Mouse (Mus musculus) neural tube, embryonic 15.5 days (tissue): ENCODE measurements around the gene Cdk12. TPM values are rescaled to one million over a fixed set of nuclear protein-coding genes. Genes with fewer than 3 reads are reported as not detected.

Experiments used
- ATAC-seq: fragments of 200-750 bp; cut with Nextera tagmentation; 2 replicates; pipeline ENCODE4 v1.8.0; 2017; ENCODE audit warnings: mild to moderate bottlenecking, moderate TSS enrichment, moderate library complexity; ENCODE audit not compliant: low FRiP score
- H3K27ac ChIP-seq: fragments of 300-500 bp; sonication (generic); replicated peaks from 2 replicates; pipeline ENCODE4 v1.5.1; 2015; ENCODE audit warnings: mild to moderate bottlenecking, inconsistent platforms
- H3K27me3 ChIP-seq: fragments of 300-500 bp; sonication (generic); replicated peaks from 2 replicates; pipeline ENCODE4 v1.6.1; 2015; ENCODE audit warnings: inconsistent platforms
- H3K36me3 ChIP-seq: fragments of 300-500 bp; sonication (generic); 2 replicates; pipeline ENCODE4 v1.6.1; 2015; ENCODE audit warnings: inconsistent platforms
- H3K4me1 ChIP-seq: fragments of 300-500 bp; sonication (generic); 2 replicates; pipeline ENCODE4 v1.6.1; 2015; ENCODE audit warnings: inconsistent platforms
- H3K4me2 ChIP-seq: fragments of 300-500 bp; sonication (generic); 2 replicates; pipeline ENCODE4 v1.6.1; 2015; ENCODE audit warnings: inconsistent platforms, mild to moderate bottlenecking, moderate library complexity
- H3K4me3 ChIP-seq: fragments of 300-500 bp; sonication (generic); replicated peaks from 2 replicates; pipeline ENCODE4 v1.5.1; 2015; ENCODE audit warnings: mild to moderate bottlenecking, inconsistent platforms
- H3K9ac ChIP-seq: fragments of 300-500 bp; sonication (generic); replicated peaks from 2 replicates; pipeline ENCODE4 v1.6.1; 2015; ENCODE audit warnings: mild to moderate bottlenecking, inconsistent platforms
- H3K9me3 ChIP-seq: fragments of 300-500 bp; sonication (generic); replicated peaks from 2 replicates; pipeline ENCODE4 v1.6.1; 2016; ENCODE audit warnings: inconsistent platforms
- WGBS: fragments of 180-500 bp; shearing (Covaris S2); methylation state at CpG from one replicate; pipeline ENCODE4 v1.1.7; 2015; ENCODE audit warnings: mixed read lengths; 5-methylcytosine and 5-hydroxymethylcytosine counted together
- microRNA-seq: library from miRNA; unstranded; fragments of <30 nt; microRNA quantifications from one replicate; pipeline ENCODE4, GENCODE M21; 2017
- polyA plus RNA-seq: library from polyadenylated mRNA; unstranded; fragments of >200 nt; fragmentation: Nextera tagmentation; extraction: Ambion mirVana; gene quantifications from 2 replicates; pipeline ENCODE4 v1.2.1, GENCODE M21; 2015

Gene Cdk12
- polyA plus RNA-seq, 1 experiment from 2014 or later = 7.2 TPM

DNA sequence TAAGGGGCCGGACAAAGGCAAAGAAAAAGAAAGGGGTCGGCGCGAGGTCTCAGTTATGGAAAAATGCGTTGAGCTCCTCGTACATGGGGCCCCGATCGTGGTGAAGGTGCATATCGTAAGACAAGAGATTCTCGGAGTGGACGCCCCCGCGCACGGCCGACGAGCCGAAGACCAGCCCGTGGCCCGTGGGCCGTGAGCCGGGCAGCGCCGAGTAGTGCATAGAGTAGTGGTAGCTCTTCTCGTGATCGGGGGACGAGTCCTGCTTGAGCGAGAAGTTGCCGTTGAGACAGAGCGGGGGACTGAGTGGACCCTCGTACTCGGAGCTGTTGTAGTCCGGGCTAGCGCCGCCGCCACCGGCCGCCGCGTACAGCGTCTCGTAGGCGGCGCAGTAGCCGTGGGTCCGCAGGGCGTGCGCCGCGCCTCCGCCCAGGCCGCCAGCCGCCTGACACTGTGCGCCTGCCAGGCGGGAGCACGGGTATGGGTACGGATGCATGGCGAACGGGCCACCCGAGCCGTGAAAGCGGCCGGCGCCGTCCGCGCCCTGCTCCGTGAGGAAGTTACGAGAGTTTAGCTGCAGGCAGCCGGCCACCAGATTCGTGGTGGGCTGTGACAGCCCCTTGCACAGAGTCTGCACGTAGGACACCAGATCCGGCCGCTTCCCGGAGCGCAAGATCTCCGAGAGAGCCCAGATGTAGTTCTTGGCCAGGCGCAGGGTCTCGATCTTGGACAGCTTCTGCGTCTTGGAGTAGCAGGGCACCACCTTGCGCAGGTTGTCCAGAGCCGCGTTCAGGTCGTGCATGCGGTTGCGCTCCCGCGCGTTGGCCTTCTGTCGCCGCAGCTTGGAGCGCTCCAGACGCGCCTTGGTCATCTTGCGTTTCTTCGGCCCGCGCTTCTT is 124.5 kb downstream of the Cdk12 start:
- H3K27me3 ChIP-seq = peaks cover 94% of the 10 kb centered on the region
- no peak for ATAC-seq
- peak overlapping the region; percentile 43 for H3K4me3 ChIP-seq
- no peaks in the 10 kb centered on the region for H3K9me3 ChIP-seq
- H3K4me2 ChIP-seq = peak overlapping the region; percentile 47
- WGBS = under 1% methylated on average over 96 of the region's 97 CpGs
- no peaks in the 10 kb centered on the region for H3K36me3 ChIP-seq
- peaks cover 25% of the 10 kb centered on the region for H3K4me1 ChIP-seq
- no peak overlapping the region for H3K9ac ChIP-seq
- H3K27ac ChIP-seq = peak overlapping the region; percentile 82

DNA sequence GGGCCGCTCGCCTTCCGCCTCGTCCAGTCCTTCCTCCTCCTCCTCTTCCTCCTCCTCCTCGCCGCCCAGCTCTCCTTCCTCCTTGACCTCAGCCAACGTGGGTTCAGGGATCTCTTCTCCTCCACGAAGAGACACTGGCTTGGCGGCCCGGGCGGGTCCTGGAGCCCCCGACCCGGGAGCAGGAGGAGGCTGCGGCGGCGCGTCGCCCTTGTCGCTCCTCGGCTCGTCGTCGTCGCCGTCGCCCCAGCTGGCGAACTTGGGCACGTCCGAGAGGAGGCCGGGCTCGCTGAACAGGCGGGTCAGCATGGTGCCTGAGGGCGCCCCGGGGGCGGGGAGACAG is 125.1 kb downstream of the Cdk12 start:
- Histone ChIP-seq H3K27me3 (peaks cover 94% of the 10 kb centered on the region), H3K4me1 (peaks cover 25% of the 10 kb centered on the region), H3K9ac (peak overlapping the region; percentile 47), H3K9me3 (no peaks in the 10 kb centered on the region), H3K27ac (peak overlapping the region; percentile 82), H3K36me3 (no peaks in the 10 kb centered on the region), H3K4me3 (peak overlapping the region; percentile 43), H3K4me2 (peak overlapping the region; percentile 47)
- under 1% methylated on average over 35 of the region's 35 CpGs for WGBS
- no peak for ATAC-seq

Small RNA genes lying within 50 kb of the gene (microRNA-seq; reads per million reads assigned to microRNA genes)
- gene Gm27399 = not detected
- gene Mir5119 = not detected

Other genes starting within 250 kb of the Cdk12 start
- 1.1 and 1.8 TPM in 2 replicates for gene Plxdc1, start 216.6 kb upstream of the Cdk12 start, polyA plus RNA-seq
- 11.8 and 14.0 TPM in 2 replicates for gene Arl5c, start 206.9 kb upstream of the Cdk12 start, polyA plus RNA-seq
- gene Cacnb1, start 180.0 kb upstream of the Cdk12 start, polyA plus RNA-seq = 50.9 and 63.0 TPM in 2 replicates
- 655 and 750 TPM in 2 replicates for gene Rpl19, start 176.3 kb upstream of the Cdk12 start, polyA plus RNA-seq
- 15.8 and 18.2 TPM in 2 replicates for gene Stac2, start 149.6 kb upstream of the Cdk12 start, polyA plus RNA-seq
- gene Fbxl20, start 52.7 kb upstream of the Cdk12 start, polyA plus RNA-seq = 21.1 and 23.0 TPM in 2 replicates
- gene Med1, start 9.8 kb upstream of the Cdk12 start, polyA plus RNA-seq = 51.3 and 54.1 TPM in 2 replicates
- 13.7 and 16.3 TPM in 2 replicates for gene Neurod2, start 126.6 kb downstream of the Cdk12 start, polyA plus RNA-seq
- 2.5 and 3.7 TPM in 2 replicates for gene Ppp1r1b, start 145.3 kb downstream of the Cdk12 start, polyA plus RNA-seq
- gene Stard3, start 155.3 kb downstream of the Cdk12 start, polyA plus RNA-seq = 31.6 and 37.6 TPM in 2 replicates
- gene Tcap, start 180.8 kb downstream of the Cdk12 start, polyA plus RNA-seq = 1.4 and 1.7 TPM in 2 replicates
- gene Pnmt, start 183.4 kb downstream of the Cdk12 start, polyA plus RNA-seq = 2.2 and 2.9 TPM in 2 replicates
- gene Pgap3, start 197.4 kb downstream of the Cdk12 start, polyA plus RNA-seq = 7.4 and 9.6 TPM in 2 replicates
- gene Erbb2, start 209.4 kb downstream of the Cdk12 start, polyA plus RNA-seq = 7.3 and 9.4 TPM in 2 replicates
- 243 and 278 TPM in 2 replicates for gene Mien1, start 235.9 kb downstream of the Cdk12 start, polyA plus RNA-seq
- 1.1 and 8.3 TPM in 2 replicates for gene Grb7, start 243.3 kb downstream of the Cdk12 start, polyA plus RNA-seq